Mouse (Mus musculus) liver, postnatal 0 days (tissue): ENCODE measurements at regions not wholly inside any gene's neighbourhood (a gene's known extent, or its start where the extent isn't known, plus 50 kb on each side); places are given as distances from the start of the nearest gene placed in this dataset.

ENCODE experiments used
- CTCF ChIP-seq: sonication (generic); IDR thresholded peaks from 2 replicates; pipeline ENCODE4 v1.5.1; 2016; ENCODE audit warnings: antibody characterized with exemption, low read depth
- EP300 ChIP-seq: IDR thresholded peaks from 2 replicates; pipeline ENCODE4 v1.6.1; 2016; ENCODE audit warnings: antibody characterized with exemption, low read depth, mild to moderate bottlenecking

- TF ChIP-seq CTCF: no peak
- TF ChIP-seq EP300: no peak
These were observed 58.9 kb upstream of the Cachd1 start for GRCm38 (mm10) chr4:100717601-100718000.
